In the genomic region with DNA sequence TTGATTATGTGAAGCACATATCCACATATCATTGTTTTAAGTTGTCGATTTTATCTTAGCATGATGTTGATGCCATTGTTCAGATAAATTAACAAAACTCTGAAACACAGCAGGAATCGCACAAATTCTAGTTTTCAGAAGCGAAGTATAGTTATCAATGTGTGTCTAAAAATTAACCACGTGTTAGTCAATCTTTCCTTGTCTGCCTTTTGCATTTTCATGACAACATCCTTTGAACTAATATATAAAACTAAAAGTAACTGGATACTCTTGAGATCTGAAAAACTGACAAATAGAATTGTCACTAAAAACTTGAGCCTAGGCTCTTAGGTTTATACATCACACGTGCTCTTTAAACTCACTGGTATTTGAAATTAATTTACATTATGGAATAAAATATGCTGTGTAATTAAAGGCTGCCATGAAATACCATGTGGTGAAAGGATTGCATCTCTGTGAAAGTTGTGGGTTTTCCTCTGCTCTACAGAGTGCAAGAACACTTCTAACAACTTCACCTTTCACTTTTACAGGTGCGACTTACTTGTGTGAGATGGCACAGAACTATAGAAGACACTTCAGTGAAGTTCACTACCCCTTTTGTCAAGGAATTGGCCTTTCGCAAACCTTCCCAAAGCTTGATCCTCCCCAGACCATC, we compare ENCODE assay signal across 27 mouse cellular contexts. TPM values are rescaled to one million over a fixed set of nuclear protein-coding genes. Genes with fewer than 3 reads are reported as not detected.
DNase-seq lines count a peak whose midpoint lies in the region; ATAC-seq and TF ChIP-seq lines count a peak whose summit lies in the region.
"Had no signal": no experiment of that assay in that cellular context is flagged by ENCODE, and none has a peak within 500 bp of the region (broad histone marks: within the 10 kb centered on the region; RNA-seq: fewer than 3 reads in every experiment).

No protein-coding gene starts in this region.

- DNase-seq in CD4-positive, CD25-positive, alpha-beta regulatory T cell, adult 2 months (ENCODE audit: low read depth, low spot score): peak; percentile 4
- DNase-seq in CH12.LX (ENCODE audit: extremely low read depth) (peak; percentile 37), MN1 (ENCODE audit: low spot score) (no peak)
- DNase-seq in induced T-regulatory cell, adult 2 months (ENCODE audit: low read depth): peak; percentile 19
- DNase-seq in kidney, postnatal 10 days: no peak
- DNase-seq: adrenal gland, adult 2 months; adrenal gland, adult 8-10 months; adrenal gland, postnatal 10 days; adrenal gland, postnatal 14 days; adrenal gland, postnatal 25 days; adrenal gland, postnatal 36 days; cerebellum, adult 11 months; cerebellum, adult 11-12 months; cerebellum, adult 18-20 months; cerebellum, adult 2 months; cerebellum, adult 8-10 months; cerebellum, adult 9-10 months; cerebellum, adult 9-11 months had no signal

- peaks cover 23 to 86% of the 10 kb centered on the region in 2 experiments for H3K4me1 ChIP-seq in CH12.LX (ENCODE audit: control insufficient read depth in 1 of 2, insufficient read depth in 2 of 2)

- no peak for ATAC-seq in CD4-positive, CD25-positive, alpha-beta regulatory T cell, adult 4 months
- ATAC-seq: Patski had no signal

- TF ChIP-seq EP300 in CH12.LX (IDR thresholded peaks at IDR 0.05; ENCODE audit: low read length): peak; percentile 62

- no peaks in the 10 kb centered on the region for H3K36me3 ChIP-seq in CH12.LX (replicated peaks in 1 of 2; ENCODE audit: control insufficient read depth in 1 of 2, insufficient read depth in 1 of 2, low read length in 1 of 2)
- H3K36me3 ChIP-seq: G1E had no signal

- no peaks in the 10 kb centered on the region for H3K79me2 ChIP-seq in CH12.LX (replicated peaks; ENCODE audit: control insufficient read depth, extremely low read depth, insufficient read depth, poor library complexity, severe bottlenecking)

- no peaks in the 10 kb centered on the region for H3K9me3 ChIP-seq in CH12.LX (replicated peaks; ENCODE audit: low read length)
- H3K9me3 ChIP-seq: G1E had no signal

- in situ Hi-C loops in CH12.LX (cut with MboI; ENCODE audit: low pct_ligation_motif_present, low pct_unique_long_range_greater_than_20kb, low sequenced_read_pairs): loop anchor here (5.0 kb wide), 1 partner anchor 37 kb away; a partner anchor contains a TSS

- peak overlapping the region; percentile 53; the same call in 1 of the 2 replicates for H3K9ac ChIP-seq in CH12.LX (ENCODE audit: insufficient read depth, low read depth)

- H3K27me3 ChIP-seq in CH12.LX (replicated peaks): no peaks in the 10 kb centered on the region

- H3K4me2 ChIP-seq in CH12.LX (ENCODE audit: insufficient read depth, low read depth, poor library complexity, severe bottlenecking): peak overlapping the region; percentile 84

- TF ChIP-seq POLR2A in CH12.LX (IDR thresholded peaks at IDR 0.05; ENCODE audit: low read depth, low read length): no peak

- no peak for TF ChIP-seq CTCF in CH12.LX (conservative IDR thresholded peaks at IDR 0.05 in 1 of 2, IDR thresholded peaks at IDR 0.05 in 1 of 2; ENCODE audit: low read depth in 2 of 2, low read length in 2 of 2)

- dilution Hi-C loops in CH12.LX (cut with MboI; ENCODE audit: extremely low pct_ligation_motif_present, extremely low pct_unique_long_range_greater_than_20kb, low sequenced_read_pairs): no loop called here

- TF ChIP-seq RAD21 in CH12.LX (IDR thresholded peaks at IDR 0.05; ENCODE audit: low read depth, low read length): no peak

- H3K27ac ChIP-seq in CH12.LX (ENCODE audit: insufficient read depth, low read depth): peak overlapping the region; percentile 93

- no peak overlapping the region for H3K4me3 ChIP-seq in CH12.LX (replicated peaks in 1 of 3; ENCODE audit: low read depth in 2 of 3, low read length in 2 of 3, poor library complexity in 1 of 3)

TF ChIP-seq in CH12.LX, 34 proteins besides CTCF, POLR2A, EP300 and RAD21:
- TF ChIP-seq E2F4 (IDR thresholded peaks at IDR 0.05; ENCODE audit: insufficient replicate concordance, low read depth, low read length) (no peak), JUN (IDR thresholded peaks at IDR 0.05; ENCODE audit: insufficient read depth, low read depth, low read length) (peak; percentile 64), IRF4 (IDR thresholded peaks at IDR 0.05; ENCODE audit: low read depth, low read length) (peak; percentile 40), RCOR1 (conservative IDR thresholded peaks at IDR 0.05; ENCODE audit: low read depth, low read length) (peak; percentile 84; the same call in 1 of the 2 replicates), NELFE (IDR thresholded peaks at IDR 0.05; ENCODE audit: low read depth, low read length) (no peak; the same call in 1 of the 2 replicates), MYC (IDR thresholded peaks at IDR 0.05; ENCODE audit: low read depth, low read length) (peak; percentile 91), SMC3 (IDR thresholded peaks at IDR 0.05; ENCODE audit: low read depth, low read length) (peak; percentile 20; the same call in 1 of the 2 replicates), CHD2 (IDR thresholded peaks at IDR 0.05; ENCODE audit: low read length) (peak; percentile 17; the same call in 1 of the 2 replicates), BHLHE40 (IDR thresholded peaks at IDR 0.05; ENCODE audit: low read depth, low read length) (peak; percentile 71), ZKSCAN1 (IDR thresholded peaks at IDR 0.05; ENCODE audit: borderline replicate concordance, low read depth, low read length) (no peak), TCF12 (IDR thresholded peaks at IDR 0.05; ENCODE audit: low read depth, low read length) (peak; percentile 51), MAZ (IDR thresholded peaks at IDR 0.05; ENCODE audit: low read depth, low read length) (no peak), MAX (IDR thresholded peaks at IDR 0.05; ENCODE audit: low read length) (peak; percentile 88), SIN3A (IDR thresholded peaks at IDR 0.05; ENCODE audit: low read length) (peak; percentile 65), MAFK (IDR thresholded peaks at IDR 0.05; ENCODE audit: insufficient replicate concordance, low read length) (0 out of 2 replicates have a peak, but pooled peaks have one; percentile 57), JUND (conservative IDR thresholded peaks at IDR 0.05; ENCODE audit: low read depth, low read length) (peak; percentile 50), MEF2A (IDR thresholded peaks at IDR 0.05; ENCODE audit: borderline replicate concordance, low read depth, low read length) (no peak), ETS1 (conservative IDR thresholded peaks at IDR 0.05; ENCODE audit: low read depth, low read length) (peak; percentile 42)

RNA-seq across cellular contexts. Expression of a gene that starts 20.0 kb away (rescaled TPM):
- not detected for polyA plus RNA-seq in CD4-positive, CD25-positive, alpha-beta regulatory T cell, adult 4 months (2017; shearing (Covaris generic))
- 0.29 and 0.38 TPM in 2 replicates for total RNA-seq in CH12.LX (2012; rRNA removed)
- 0.51 TPM in 1 of 2 replicates, not detected in the other for total RNA-seq in CH12.LX (2014; rRNA removed)
- not detected in 2 replicates for polyA plus RNA-seq in CH12.LX (2012; ENCODE audit: insufficient read length, low read depth)
- total RNA-seq: adrenal gland, adult 18-20 months; adrenal gland, adult 2 months; adrenal gland, adult 8-10 months; adrenal gland, postnatal 10 days; adrenal gland, postnatal 14 days; adrenal gland, postnatal 25 days; adrenal gland, postnatal 36 days; adrenal gland, postnatal 4 days; G1E; MEL had no signal
- polyA plus RNA-seq: activated CD4-positive, CD25-positive, alpha-beta regulatory T cell, adult 4 months; adrenal gland, adult 2 months; C2C12; G1E; Patski had no signal

RNA-seq across cellular contexts. Expression of a gene that starts 38.7 kb away (rescaled TPM):
- 10 to 100 TPM; 24.0 to 26.9 TPM for polyA plus RNA-seq in CD4-positive, CD25-positive, alpha-beta regulatory T cell, adult 4 months (2017; shearing (Covaris generic))
- 188 and 203 TPM in 2 replicates for total RNA-seq in CH12.LX (2012; rRNA removed)
- total RNA-seq in CH12.LX (2014; rRNA removed): 243 and 258 TPM in 2 replicates
- polyA plus RNA-seq in CH12.LX (2012; ENCODE audit: insufficient read length, low read depth): 261 and 307 TPM in 2 replicates

RNA-seq across cellular contexts. Expression of a gene that starts 42.7 kb away (rescaled TPM):
- not detected for polyA plus RNA-seq in CD4-positive, CD25-positive, alpha-beta regulatory T cell, adult 4 months (2017; shearing (Covaris generic))
- total RNA-seq in CH12.LX (2012; rRNA removed) (0.50 and 1.7 TPM in 2 replicates), CH12.LX (2014; rRNA removed) (1.0 and 1.2 TPM in 2 replicates)
- 0.67 TPM in 1 of 2 replicates, not detected in the other for polyA plus RNA-seq in CH12.LX (2012; ENCODE audit: insufficient read length, low read depth)
- total RNA-seq: adrenal gland, adult 18-20 months; adrenal gland, adult 2 months; adrenal gland, adult 8-10 months; adrenal gland, postnatal 14 days; adrenal gland, postnatal 25 days; adrenal gland, postnatal 36 days; ES-E14; G1E; MEL had no signal
- polyA plus RNA-seq: adrenal gland, adult 2 months; C2C12; G1E had no signal

Comparison
In these comparisons a context has a peak if more than half of its experiments do, and no peak if none do; other contexts are left out.
1. DNase-seq: peak in CD4-positive, CD25-positive, alpha-beta regulatory T cell, adult 2 months (single experiment), CH12.LX (single experiment) and induced T-regulatory cell, adult 2 months (single experiment); none in kidney, postnatal 10 days (single experiment) and MN1 (single experiment).